Mouse (Mus musculus): ENCODE measurements around the gene Ggnbp2.
"Not testable (repeated sequence)": the region's sequence is repeated elsewhere in the genome, so short reads cannot be mapped to it uniquely, and the experiment has no call there.

The Ggnbp2 gene

GRCm38 (mm10) chr11:84879772-84880464 lies 9.3 kb upstream of the Ggnbp2 start, which contains the start of the genes Myo19 and Pigw:
Gene Myo19, plus strand, starts transcription at chr11:84880148.
Gene Pigw, minus strand, starts transcription at chr11:84880285.
- DNase-seq (ENCODE audit: low spot score): peak; percentile 28

DNA sequence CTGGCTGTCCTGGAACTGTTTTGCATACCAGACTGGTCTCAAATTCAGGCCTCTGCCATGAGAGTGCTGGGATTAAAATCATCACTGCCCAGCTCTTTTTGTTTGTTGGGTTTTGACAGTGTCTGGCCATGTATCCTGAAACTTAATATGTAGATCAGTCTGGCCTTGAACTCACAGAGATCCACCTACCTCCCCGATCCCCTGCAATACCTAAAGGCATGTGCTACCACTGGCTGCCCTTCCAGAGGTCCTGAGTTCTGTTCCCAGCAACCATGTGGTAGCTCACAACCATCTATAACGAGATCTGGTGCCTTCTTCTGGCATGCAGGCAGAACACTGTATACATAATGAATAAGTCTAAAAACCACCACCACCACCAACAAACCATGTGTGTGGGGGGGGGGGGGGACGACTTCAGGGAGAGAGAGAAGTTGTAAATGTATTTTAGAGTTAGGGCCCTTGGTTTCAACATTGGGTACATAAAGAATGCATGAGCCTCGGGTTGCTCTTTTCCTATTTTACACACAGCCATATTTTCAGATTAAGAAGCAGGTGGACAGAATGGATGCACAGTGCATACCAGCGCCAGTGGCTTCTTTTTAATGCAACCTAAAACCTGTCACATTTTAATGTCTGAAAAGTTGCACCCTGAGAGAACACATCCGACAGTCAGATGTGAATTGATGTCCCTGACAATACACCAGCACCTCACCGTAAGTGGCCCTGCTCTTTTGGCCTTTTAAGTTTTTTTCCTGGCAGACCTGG lies 8.6 kb upstream of the Ggnbp2 start:
- no peak for DNase-seq (ENCODE audit: low spot score)

- DNase-seq (ENCODE audit: low spot score): not testable (repeated sequence)
These were observed 5.4 kb upstream of the Ggnbp2 start for GRCm38 (mm10) chr11:84876020-84876419.

DNA sequence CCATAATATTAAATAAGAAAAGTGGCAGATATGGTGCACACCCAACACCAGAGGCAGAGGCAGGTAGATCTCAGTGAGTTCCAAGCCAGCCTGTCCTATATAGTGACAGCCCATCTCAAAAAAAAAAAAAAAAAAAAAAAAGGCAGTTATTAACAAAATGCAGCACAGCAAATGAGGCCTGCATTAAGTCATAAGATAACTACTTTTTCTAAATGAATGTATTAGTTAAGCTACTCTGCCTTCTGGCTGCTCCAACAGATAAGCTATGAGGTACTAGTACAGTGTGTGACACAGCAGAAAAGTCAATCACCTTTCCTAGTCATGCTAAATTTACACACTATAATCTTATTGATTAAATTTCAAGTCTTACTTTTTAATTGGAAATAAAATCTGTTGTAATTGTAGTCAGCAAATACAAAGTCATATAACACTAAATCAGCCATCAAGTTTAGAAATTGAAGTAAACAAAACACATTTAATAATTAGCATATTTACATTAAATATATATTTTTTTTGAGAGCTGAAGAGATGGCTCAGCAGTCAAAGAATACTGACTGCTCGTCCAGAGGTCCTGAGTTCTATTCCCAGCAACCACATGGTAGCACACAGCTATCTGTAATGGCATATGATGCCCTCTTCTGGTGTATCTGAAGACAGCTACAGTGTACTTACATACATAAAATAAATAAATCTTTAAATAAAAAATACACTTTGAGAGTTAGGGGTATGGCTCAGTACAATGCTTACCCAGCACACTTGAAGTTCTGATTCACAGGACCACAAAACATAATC lies 2.6 kb upstream of the Ggnbp2 start:
- DNase-seq (ENCODE audit: low spot score): no peak

DNA sequence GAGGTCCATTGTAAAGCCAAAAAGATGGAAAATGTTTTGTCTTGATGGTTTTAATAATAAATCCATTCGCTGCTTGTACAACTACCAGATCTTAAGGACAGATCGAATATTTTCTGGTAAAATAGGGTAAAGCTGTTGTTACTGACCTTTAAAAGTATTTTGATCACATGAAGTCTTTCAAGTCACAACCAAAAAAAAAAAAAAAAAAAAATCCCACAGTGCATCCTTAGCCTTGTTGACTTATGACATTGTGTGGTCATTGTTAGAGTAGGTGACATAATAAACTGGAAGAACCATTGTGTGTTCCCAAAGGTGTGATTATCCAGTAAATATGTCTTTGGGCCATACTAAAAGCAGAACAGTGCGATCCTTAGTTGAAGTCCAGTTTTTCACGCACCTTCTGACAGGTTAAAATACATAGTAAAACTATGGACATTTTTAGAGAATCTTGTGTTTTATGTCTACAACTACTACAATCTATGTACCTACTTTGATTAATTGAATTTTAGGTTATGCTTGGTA lies 992 bp upstream of the Ggnbp2 start:
- no peak for DNase-seq (ENCODE audit: low spot score)

- DNase-seq (ENCODE audit: low spot score): no peak
These were observed 429 bp upstream of the Ggnbp2 start for GRCm38 (mm10) chr11:84871046-84871445.

- DNase-seq (ENCODE audit: low spot score): peak; percentile 81
These were observed 932 bp downstream of the Ggnbp2 start for GRCm38 (mm10) chr11:84869537-84870232.

DNA sequence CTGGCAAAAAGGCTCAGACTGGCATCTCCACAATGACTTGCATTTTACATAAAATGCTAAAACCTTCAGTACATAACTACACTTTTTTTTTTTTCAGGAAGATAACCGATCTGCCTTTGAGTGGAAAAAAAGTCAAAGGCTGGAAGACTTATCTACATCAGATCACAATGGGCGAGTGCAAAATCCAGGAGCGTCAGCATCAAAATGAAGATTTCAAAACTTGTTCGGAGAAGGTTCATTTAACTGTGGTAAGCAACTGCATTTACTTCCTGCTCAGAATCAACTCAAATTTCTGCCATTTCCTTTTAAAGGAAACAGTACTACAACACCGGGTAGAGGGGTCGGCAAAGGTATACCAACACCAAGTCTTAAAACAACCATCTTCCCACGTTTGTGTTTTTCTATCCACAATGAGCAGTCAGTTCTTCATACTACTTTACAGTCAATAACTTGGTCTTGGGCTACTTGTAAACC lies 1.8 kb downstream of the Ggnbp2 start:
- no peak for DNase-seq (ENCODE audit: low spot score)

GRCm38 (mm10) chr11:84867586-84867985 lies 3.0 kb downstream of the Ggnbp2 start:
- no peak for DNase-seq (ENCODE audit: low spot score)

GRCm38 (mm10) chr11:84865268-84865667 lies 5.3 kb downstream of the Ggnbp2 start:
- no peak for DNase-seq (ENCODE audit: low spot score)

- no peak for DNase-seq (ENCODE audit: low spot score)
These were observed 15.3 kb downstream of the Ggnbp2 start for GRCm38 (mm10) chr11:84855285-84855684.

DNA sequence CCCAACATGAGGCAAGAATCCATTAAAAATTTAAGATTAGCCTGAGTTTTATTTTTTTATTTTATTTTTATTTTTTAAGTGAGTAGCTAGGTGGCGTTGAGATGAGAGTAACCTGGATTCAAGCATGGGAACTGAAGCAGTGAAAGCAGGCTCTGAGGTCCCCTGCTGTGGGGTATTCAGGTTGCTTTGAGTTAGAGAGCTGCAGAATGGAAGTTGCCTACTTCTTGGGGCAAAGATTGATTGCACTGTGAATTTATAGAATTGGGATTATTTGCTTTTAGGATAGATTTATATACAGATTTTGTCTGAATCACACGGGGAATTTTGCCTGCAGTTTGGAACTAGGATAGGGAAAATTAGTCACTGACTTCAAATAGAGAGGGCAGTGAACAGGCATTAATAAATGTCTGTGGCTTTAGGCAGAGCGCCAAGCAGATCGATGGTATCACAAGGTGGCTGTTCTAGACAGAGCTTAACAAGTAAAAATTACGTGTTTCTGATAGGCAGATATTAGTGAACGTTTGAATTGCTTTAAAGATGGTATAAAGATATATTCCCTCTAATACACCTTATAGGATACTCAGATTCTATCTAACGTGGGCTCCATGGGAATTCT lies 23.0 kb downstream of the Ggnbp2 start:
- DNase-seq (ENCODE audit: low spot score): no peak

DNA sequence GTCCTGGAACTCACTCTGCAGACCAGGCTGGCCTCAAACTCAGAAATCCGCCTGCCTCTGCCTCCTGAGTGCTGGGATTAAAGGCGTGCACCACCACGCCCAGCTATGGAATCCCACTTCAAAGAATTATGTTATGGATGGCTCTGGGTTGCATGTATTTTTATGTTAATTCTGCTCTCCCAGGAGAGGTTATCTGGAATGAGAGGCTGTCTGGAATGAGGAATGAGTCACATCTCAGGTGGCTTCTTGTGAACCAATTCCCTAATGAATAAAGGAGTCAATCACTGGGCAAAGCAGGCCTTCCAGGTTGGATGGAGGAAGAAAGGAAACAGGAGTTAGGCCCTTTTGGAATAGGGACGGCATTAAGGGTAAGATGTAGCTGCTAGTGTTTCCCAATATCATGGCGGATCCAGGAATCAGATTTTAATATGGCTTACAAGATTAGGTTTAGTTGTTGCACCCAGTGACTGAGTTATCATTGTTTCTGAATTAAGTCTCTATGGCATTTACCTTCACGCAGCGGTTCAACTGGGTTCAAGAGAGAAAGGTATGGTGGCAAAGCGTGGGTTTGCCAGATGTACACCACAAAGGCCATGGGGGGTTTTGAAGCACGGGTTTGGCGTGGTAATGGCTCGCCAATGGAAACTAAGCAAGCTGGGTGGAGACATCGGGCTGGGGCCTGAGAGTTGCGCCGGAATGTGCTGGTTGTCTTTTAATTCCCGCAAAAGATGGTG lies 23.7 kb downstream of the Ggnbp2 start:
- DNase-seq (ENCODE audit: low spot score): no peak

DNA sequence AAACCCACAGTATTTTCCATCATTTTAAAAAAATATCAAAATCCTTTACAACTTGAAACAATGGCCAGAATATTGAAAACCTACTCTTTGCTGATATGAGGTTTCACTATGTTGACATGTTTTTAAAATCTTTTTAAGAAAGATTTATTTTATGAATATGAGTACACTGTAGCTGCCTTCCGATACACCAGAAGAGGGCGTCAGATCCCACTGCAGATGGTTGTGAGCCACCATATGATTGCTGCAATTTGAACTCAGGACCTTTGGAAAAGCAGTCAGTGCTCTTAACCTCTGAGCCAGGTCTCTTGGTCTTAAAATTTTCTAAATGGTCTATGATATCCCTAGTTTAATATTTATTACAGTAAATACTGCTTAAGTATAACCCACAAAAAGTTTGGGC lies 31.3 kb downstream of the Ggnbp2 start:
- no peak for DNase-seq (ENCODE audit: low spot score)

- not testable (repeated sequence) for DNase-seq (ENCODE audit: low spot score)
These were observed 41.1 kb downstream of the Ggnbp2 start for GRCm38 (mm10) chr11:84829495-84829894.

DNA sequence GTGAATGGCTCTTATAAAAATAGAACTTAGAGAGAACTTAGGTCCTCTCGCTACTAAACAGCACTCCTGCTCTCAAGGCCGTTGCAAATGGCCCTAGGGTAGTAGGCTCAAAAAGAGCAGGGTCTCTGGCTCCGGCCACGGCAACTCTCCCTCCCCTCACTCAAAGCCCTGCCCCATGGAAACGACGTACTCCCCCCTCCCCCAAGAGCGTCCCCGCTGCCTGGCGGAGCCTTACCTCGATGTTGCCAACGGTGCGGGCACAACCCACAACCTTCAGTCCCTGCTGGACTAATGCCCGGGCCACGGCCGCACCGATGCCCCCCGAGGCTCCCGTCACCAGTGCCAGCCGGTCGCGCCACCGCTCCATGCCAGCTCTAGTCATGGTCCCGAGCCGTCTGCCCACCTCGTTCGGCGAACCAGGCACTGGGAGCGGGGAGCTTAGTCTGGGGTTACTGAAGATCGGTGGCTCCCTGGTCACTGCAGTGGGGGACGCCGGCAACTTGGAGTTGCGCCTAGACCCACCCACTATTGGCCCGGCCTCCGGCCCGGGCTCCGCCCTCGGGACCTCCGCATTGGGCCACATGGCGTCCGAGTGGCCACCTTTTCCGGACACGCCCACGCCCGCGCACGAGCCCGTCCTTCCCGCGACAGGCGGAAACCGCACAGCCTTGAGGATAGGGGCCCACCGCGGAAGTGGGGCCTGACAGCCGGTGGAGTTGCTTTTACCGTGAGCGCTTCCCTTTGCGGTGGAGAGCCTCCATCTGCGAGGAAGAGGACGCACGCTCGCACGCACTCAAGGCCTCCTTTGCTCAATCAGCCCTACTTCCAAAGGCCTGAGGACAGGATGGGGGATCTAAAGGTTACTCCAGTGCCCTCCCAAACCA lies 41.9 kb downstream of the Ggnbp2 start, which contains the start of gene Dhrs11:
Gene Dhrs11 (minus strand): TSS at position 479 of the 884 bp plus-strand sequence.
- peak; percentile 73 for DNase-seq (ENCODE audit: low spot score)

DNA sequence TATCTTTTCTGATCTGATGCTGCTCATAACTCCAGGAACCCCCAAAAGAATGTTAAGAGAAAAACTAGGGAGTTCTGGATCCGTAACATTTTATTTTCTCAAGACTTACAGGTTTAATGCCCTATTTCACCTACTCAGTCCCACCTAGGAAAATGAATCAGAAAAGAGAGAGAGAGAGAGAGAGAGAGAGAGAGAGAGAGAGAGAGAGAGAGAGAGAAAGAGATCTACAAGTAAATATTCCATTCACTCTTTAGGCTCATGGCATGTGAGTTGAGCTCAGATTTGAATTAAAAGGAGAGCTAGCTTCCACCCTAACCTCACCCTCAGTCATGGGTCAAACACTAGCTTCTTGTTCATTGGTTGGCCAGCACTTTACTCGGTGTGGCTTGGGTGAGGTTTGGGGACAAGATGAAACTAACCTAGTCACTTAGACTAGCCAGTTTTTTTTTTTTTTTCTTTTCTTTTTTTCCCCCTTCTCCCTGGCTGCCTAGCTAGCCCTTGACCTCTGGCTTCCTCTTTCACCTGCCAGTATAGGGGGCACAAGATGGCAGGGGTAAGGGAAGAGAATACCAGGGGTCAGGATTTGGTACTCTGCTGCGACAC lies 42.6 kb downstream of the Ggnbp2 start:
- DNase-seq (ENCODE audit: low spot score): no peak

DNA sequence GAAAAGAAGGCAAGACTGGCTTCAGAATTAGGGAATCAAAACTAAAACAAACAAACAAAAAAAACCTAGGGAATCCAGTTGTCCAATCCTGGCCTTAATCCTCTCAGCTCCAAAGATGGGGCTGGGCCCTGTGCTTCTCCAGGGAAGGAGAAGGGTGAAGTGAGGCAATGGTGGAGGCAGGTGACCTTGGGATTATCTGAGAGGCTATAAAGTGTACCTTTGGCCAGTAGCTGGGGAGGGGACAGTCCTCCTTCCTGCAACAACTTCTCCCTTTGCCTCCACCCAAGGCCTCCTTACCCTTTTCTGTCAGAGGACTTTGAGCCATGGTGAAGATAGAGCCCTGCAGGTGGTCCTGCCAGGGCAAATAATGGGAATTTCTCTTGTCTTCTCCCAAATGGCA lies 43.1 kb downstream of the Ggnbp2 start:
- no peak for DNase-seq (ENCODE audit: low spot score)

GRCm38 (mm10) chr11:84826185-84826584 lies 44.4 kb downstream of the Ggnbp2 start:
- DNase-seq (ENCODE audit: low spot score): no peak

All from urinary bladder, postnatal 10 days (tissue).